Mouse (Mus musculus): ENCODE data around the gene 4931428F04Rik.

The 4931428F04Rik gene

DNA sequence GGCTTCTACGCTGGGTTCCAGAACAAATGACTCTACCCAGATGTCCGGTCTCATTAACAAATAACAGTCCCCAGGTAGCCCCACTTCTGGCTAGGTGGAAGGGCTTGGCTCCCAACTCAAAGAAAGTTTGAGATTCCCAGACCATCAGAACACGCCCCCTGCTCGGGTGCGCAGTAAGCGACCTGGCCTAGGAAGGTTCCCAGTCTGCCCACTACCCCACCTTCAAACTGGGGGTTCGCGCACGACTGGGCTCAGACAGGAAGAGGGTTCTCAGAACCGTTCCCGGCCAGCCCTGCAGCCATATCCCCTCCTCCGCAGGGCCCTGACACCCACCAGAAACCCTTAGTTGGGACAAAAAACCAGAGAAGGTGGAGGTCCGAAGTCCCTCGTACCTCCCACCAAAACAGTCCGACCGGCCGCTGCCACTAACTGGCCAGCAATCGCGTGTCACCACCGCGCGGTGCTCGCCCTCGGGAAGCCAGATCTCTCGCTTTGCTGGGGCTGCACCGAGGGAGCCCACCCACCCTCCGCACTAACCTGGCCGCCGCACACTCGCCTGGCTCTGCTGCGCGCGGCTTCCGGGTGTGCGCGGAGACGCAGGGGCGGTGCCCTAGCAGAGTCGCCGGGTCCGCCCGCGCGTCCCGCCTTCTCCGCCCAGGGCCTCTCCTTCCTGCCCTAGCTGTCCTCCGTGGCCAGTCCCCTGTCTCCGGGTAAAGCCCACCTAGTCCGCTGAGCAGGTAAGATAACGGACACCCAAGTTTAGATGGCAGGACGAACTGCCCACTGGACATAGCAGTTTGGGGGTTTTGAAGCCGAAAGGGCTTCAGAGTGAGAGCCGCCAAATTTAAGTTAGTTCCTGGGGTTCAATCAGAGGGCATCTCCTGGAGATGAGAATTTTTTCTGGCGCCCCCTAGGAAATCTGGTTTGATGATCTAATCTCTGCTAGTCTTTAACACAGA, 25.4 kb downstream of the 4931428F04Rik start, which contains the start of the genes Tradd and Fbxl8:
Tradd (minus strand) TSS at position 586 of the 959 bp plus-strand sequence.
Fbxl8 (plus strand) TSS at position 625 of the 959 bp plus-strand sequence.
- in situ Hi-C loops (cut with MboI, MseI): loop anchor here (25.0 kb wide), 1 partner anchor 627 kb away; the partner anchor contains the start of genes Ciao2b and Rrad

DNA sequence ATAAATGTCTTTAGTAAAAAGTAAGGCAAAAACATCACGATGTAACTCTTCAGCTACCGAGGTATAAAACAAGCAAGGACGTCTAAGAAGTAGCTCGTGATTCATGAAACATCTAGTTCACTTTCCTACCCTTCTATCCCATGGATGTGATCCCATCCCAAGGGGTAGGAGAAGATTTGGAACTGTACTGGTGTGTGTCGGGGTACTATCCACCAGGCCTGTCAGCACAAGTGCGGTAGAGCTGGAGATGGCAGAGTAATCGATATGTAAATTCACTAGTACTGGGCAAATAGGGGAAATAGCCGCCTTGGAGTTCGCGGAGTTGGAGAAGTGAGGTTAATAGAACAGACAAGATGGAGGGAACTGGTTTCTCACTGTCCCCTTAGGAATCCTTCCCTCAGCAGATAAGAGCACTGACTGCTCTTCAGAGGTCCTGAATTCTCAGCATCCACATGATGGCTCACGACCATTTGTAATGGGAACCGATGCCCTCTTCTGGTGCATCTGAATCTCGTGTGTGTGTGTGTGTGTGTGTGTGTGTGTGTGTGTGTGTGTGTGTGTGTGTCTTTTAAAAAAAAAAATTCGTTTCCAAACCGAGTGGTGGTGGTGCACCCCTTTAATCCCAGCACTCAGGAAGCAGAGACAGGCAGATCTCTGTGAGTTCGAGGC, 26.3 kb downstream of the 4931428F04Rik start:
- in situ Hi-C loops (cut with MboI, MseI): loop anchor here (25.0 kb wide), 1 partner anchor 626 kb away; the partner anchor contains the start of genes Ciao2b and Rrad

GRCm38 (mm10) chr8:105261326-105261980, 28.2 kb downstream of the 4931428F04Rik start:
- in situ Hi-C loops (cut with MboI, MseI): loop anchor here (25.0 kb wide), 1 partner anchor 624 kb away; the partner anchor contains the start of genes Ciao2b and Rrad

- in situ Hi-C loops (cut with MboI, MseI): loop anchor here (25.0 kb wide), 1 partner anchor 623 kb away; the partner anchor contains the start of genes Ciao2b and Rrad
These were observed 29.1 kb downstream of the 4931428F04Rik start for GRCm38 (mm10) chr8:105260371-105261099.

GRCm38 (mm10) chr8:105259721-105260320, 29.8 kb downstream of the 4931428F04Rik start:
- in situ Hi-C loops (cut with MboI, MseI): loop anchor here (25.0 kb wide), 1 partner anchor 623 kb away; the partner anchor contains the start of genes Ciao2b and Rrad

DNA sequence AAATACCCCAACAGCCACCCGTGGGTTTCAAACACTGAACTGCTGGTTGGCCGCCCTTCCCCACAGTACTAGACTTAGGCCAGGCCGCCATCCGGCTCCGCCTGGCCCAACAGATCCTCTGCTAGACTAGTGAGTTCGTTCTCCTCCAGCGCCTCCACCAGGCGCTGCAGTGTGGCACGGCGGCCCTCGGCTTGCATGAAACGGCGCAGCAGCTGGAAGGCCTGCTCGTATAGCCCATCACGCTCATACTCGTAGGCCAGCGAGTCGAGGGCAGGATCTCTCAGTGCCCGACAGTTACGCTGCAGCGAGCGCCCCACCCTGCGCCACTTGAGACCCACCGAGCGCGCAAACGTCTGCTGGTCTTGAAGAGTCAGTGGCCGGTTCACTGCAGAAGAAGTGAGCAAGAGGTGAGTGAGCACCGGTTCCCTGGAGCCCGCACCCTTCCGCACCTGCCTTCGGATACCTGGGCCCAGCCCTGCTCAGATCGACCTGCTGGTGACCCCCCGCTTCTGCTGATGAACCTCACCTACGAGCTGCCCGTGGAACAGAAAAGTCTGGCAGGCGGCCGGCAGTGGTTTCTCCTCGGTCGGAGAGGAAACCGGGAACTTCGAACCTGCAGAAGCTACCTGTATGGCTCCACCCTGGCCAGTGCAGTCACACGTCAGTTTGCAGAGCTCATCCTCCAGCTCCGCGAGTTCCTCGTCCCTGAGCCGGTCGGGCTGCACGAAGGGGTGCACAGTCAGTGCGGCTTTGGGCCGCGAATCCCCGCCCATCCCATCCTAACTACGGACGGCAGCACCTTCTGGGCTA, 30.5 kb downstream of the 4931428F04Rik start:
- in situ Hi-C loops (cut with MboI, MseI): loop anchor here (25.0 kb wide), 1 partner anchor 622 kb away; the partner anchor contains the start of genes Ciao2b and Rrad

DNA sequence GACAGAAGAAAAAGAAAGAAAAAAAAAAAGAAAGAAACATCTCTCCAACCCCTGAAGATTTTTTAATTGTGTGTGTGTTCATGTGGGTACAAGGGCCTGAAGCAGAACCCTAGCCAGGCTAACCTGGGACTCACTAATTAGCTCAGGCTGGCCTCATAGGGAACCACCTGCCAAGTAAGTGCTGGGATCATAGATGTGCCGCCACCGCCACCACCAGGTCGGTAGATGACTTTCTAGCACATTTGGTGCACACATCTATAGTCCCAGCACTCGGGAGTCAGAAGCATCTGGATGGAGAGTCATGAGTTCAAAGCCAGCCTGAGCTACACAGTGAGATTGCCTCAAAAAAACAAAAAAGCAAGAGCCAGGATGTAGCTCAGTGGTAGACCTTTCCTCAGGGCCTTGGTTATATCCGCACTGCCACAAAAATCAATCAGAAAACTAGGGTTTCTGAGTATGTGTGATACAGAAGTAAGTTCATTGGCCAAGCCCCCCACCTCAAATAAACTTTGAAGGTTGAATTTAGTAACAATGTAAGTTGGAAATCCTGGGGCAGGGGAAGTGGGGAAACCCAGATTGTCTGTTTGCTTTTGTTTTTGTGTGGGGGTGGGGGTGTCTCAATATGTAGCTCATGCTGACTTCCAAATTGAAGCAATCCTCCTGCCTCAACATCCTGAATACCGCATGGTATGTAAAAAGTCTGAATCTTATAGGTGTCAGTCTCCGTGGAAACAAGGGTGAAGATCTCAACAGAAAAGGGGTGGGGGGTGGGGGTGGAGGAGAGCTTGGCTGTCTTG, 32.1 kb downstream of the 4931428F04Rik start:
- in situ Hi-C loops (cut with MboI, MseI): loop anchor here (25.0 kb wide), 1 partner anchor 620 kb away; the partner anchor contains the start of genes Ciao2b and Rrad

GRCm38 (mm10) chr8:105254966-105255350, 34.7 kb downstream of the 4931428F04Rik start, which contains the start of gene B3gnt9:
B3gnt9 (minus strand) TSS chr8:105255153.
- in situ Hi-C loops (cut with MboI, MseI): loop anchor here (25.0 kb wide), 1 partner anchor 618 kb away; the partner anchor contains the start of genes Ciao2b and Rrad

DNA sequence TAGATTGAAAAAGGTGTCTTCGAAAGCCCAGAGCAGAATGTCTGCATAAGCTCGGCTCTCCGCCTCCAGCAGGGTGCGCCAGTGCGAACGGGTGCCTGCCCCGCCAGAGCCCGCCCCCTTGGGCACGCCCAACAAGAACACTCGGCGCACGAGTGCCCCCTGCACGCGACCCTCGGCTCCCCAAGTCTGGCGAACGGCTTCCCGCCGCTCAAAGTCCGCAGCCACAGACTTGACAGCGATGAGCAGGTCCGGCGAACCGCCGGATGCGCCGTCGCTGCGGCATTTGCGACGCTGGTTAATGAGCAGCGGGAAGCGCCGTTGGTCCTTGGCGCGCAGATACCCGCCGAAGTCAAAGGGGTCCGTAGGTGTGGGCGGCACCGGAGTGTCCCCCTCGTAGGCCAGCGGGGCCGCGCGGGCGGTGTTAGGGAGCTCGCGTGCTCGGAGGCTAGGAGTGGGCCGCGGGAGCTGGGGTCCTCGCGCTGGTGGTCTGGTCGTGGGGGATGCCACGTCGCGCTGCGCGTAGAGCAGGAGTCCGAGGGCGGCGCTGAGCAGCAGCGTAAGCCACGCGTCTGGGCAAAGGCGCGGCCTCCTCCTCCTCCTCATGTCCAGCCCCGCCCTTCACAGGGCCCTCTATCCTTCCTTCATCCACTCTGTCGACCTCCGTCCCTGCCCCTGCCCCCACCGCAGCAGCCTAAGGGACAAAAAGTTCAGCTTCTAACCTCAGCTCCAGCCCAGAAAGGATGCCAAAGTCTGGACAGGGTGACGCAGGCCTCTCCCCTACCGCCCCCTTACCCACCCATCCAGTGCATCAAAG, 35.3 kb downstream of the 4931428F04Rik start:
- in situ Hi-C loops (cut with MboI, MseI): loop anchor here (25.0 kb wide), 1 partner anchor 617 kb away; the partner anchor contains the start of genes Ciao2b and Rrad

- in situ Hi-C loops (cut with MboI, MseI): loop anchor here (25.0 kb wide), 1 partner anchor 616 kb away; the partner anchor contains the start of genes Ciao2b and Rrad
These were observed 35.9 kb downstream of the 4931428F04Rik start for GRCm38 (mm10) chr8:105253766-105254151.

DNA sequence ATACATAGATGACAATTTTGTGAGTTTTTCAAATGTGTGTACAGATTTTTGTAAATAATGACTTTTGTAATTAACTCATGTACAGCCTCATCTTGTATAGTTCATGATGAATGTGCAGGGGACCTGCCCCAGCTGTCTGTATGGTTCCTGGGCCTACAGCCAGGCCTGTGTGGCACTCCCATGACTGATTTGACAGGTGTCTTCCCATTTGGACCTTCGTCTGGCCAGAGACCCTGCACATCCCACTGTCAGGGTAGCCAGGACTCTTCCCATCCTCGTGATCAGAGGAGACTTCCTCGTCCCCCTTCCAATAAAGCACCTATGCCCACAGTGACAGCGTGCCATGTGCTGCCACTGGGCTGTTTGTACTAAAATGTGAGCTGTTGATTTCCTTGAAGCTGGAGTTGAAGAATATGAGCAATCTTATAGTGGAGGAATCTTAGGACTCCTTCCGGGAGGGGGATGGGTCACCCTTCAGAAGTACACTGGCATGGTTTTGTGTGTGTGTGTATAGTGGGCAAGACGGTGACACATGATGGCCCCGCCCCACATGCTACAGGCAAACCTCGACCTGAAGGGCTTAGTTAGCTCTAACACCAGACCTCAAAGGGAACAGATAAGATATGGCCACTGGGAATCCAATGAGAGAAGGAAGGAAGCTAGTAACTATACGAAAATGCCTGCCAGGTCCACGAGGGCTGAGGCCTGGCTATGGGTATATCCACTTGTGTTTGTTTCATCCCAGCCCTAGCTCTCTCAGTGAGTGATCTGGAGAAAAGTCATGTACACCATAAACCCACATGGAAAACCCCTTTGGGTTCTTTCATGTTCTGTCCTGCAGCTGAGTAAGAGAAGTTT, 36.8 kb downstream of the 4931428F04Rik start:
- in situ Hi-C loops (cut with MboI, MseI): loop anchor here (25.0 kb wide), 1 partner anchor 616 kb away; the partner anchor contains the start of genes Ciao2b and Rrad

DNA sequence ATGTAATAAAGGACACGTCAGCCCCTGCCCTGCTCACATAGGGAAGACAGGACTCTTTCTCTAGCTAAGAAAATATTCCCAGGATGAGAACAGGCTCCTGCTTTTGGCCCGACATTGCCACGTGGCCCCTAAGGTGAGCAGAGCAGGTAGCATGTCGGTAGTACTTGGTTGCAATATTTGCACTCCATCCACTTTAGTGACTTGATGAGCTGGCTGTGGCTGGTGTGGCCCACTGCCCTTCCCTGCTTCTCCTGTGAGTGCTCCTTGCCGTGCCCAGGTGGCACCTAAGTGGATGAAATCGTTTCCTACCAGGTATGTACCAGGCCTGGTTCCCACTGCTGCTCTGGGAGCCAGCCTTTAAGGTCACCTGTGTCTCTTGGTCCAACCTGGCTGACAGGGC, 37.7 kb downstream of the 4931428F04Rik start:
- in situ Hi-C loops (cut with MboI, MseI): loop anchor here (25.0 kb wide), 1 partner anchor 615 kb away; the partner anchor contains the start of genes Ciao2b and Rrad

GRCm38 (mm10) chr8:105241016-105241415, 48.6 kb downstream of the 4931428F04Rik start:
- in situ Hi-C loops (cut with MboI, MseI): no loop called here

DNA sequence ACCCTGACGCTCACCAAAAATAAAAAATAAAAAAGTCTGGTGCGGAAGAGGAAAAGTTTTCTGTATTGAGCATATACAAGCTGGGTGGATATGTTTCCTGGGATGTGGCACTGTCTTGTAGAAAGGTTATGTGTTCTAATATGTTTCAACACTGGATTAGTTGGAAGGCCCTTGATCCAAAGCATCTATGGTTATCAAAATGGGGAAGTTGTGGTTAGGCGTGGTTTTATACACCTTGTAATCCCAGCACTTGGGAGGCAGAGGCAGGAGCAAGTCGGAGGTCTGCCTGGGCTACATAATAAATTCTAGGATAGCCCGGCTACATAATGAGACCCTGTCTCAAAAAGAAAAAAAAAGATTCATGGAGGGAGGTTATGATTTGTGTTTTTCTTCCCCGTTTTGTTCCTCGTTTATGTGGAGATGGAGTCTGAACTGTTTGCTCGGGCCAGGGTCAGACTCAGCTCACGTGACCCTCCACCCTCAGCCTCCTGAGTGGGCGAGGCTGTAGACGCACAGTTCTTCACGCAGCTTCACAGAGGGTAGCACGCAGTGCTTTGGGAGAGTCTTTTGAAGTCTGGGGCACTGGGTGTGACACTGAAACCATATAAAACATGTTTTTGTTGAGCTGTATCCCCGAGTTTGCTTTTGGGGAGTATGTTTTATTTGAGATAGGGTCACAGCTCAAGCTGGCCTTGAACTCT, 52.1 kb downstream of the 4931428F04Rik start:
- in situ Hi-C loops (cut with MboI, MseI): no loop called here

GRCm38 (mm10) chr8:105235206-105235605, 54.5 kb downstream of the 4931428F04Rik start:
- in situ Hi-C loops (cut with MboI, MseI): no loop called here
